Mouse (Mus musculus) large intestine, adult 2 months (tissue): ENCODE data around the gene Ier5. TPM values are rescaled to one million over a fixed set of nuclear protein-coding genes. Genes with fewer than 3 reads are reported as not detected.

Source experiments
- DNase-seq: peaks from one replicate; pipeline ENCODE4 v3.0.0-alpha.2; 2012; ENCODE audit warnings: low read depth, low spot score
- WGBS: fragments of 180-500 bp; shearing (Covaris S2); methylation state at CpG from one replicate; pipeline ENCODE4 v1.1.7; 2018; 5-methylcytosine and 5-hydroxymethylcytosine counted together
- polyA plus RNA-seq: library from polyadenylated mRNA; depleted of rRNA; stranded (reverse); fragments of >200 nt; gene quantifications from 2 replicates; pipeline ENCODE4 v1.2.3, GENCODE M21; 2012; rRNA removed

The Ier5 gene
- polyA plus RNA-seq = 25.3 and 39.5 TPM in 2 replicates

GRCm38 (mm10) chr1:155099280-155099848, at the start of gene Ier5:
Ier5 (minus strand) TSS chr1:155099636.
- under 1% methylated on average over 40 of the region's 40 CpGs for WGBS
- DNase-seq = peak; percentile 95

GRCm38 (mm10) chr1:155147228-155147627, 47.8 kb upstream of the Ier5 start:
- DNase-seq = no peak
- 90% methylated on average over 2 of the region's 2 CpGs for WGBS

- DNase-seq = no peak
- 17% methylated on average over 8 of the region's 8 CpGs for WGBS
Observed at GRCm38 (mm10) chr1:155146572-155146980, 47.1 kb upstream of the Ier5 start, which contains the start of gene Mr1. Mr1 (minus strand) TSS chr1:155146814.

- DNase-seq = no peak
- WGBS = 51% methylated on average over 6 of the region's 6 CpGs
Observed at GRCm38 (mm10) chr1:155145620-155146019, 46.2 kb upstream of the Ier5 start.

DNA sequence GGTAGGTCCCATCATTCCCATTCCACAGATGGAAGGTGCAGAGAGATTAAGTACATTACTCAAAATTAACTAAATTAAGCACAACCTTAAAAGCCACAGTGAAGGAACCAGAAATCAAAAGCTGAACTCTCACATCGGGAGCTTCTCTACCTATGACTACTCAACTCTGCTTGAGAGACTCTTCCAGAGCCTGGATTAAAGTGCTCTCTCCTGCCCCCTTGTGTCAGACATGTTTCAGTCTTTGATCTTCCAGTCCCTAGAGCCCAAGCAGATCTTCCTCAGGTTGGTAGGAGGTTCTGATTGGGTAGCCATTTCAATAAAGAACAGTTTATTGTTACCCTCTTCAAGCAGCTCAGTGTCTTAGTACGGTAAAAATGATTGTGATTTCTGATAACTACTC, 40.6 kb upstream of the Ier5 start:
- DNase-seq = peak; percentile 78
- WGBS = 25% methylated on average over 2 of the region's 2 CpGs

- DNase-seq = no peak
- WGBS = 60% methylated on average over 7 of the region's 7 CpGs
Observed at GRCm38 (mm10) chr1:155138795-155139194, 39.4 kb upstream of the Ier5 start.

- 74% methylated on average over 8 of the region's 8 CpGs for WGBS
- DNase-seq = no peak
Observed at GRCm38 (mm10) chr1:155134866-155135265, 35.4 kb upstream of the Ier5 start.

DNA sequence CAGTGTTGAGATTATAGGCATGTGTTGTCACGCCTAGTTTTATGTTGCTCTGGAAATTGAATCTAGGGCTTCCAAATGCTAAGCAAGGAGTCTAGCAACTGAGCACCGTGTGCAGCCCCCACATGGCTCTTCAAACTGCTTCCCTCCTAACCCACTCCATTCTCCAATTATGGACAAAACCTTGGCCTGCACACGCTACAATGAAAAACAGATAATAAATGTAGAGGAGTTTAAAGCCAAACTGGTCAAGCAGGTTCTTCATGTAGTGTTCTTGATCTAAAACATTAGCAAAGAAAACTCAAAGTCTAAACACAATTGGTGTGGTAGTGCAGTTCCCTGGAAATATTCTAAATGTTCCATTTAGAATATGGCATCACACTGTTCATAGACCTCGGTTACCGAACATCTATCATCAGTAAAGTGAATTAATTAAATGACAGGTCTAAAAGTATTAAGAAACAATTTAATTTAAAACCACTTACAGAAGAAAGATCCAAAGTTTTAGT, 28.0 kb upstream of the Ier5 start:
- DNase-seq = peak; percentile 32
- WGBS = 49% methylated on average over 5 of the region's 5 CpGs

DNA sequence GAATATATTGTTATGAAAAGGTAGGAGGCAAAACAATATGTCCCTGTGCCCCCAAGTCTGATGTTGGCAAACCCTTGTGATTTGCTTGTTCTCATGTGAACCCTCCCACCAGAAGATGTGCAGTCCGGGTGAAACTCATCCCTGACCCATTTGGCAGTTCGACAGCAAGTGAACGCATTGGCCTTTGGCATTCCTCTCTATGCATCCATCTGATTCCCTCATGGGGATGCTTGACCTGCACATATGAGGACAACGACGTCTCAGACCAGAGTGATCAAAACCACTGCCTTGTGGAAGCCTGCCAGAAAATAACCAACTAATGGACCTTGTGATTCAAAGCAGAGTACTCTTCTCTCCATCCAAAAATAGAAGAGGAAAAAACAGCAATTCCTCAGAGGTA, 27.3 kb upstream of the Ier5 start:
- DNase-seq = no peak
- 58% methylated on average over 5 of the region's 5 CpGs for WGBS

- 91% methylated on average over 5 of the region's 5 CpGs for WGBS
- no peak for DNase-seq
Observed at GRCm38 (mm10) chr1:155124397-155124796, 25.0 kb upstream of the Ier5 start.

DNA sequence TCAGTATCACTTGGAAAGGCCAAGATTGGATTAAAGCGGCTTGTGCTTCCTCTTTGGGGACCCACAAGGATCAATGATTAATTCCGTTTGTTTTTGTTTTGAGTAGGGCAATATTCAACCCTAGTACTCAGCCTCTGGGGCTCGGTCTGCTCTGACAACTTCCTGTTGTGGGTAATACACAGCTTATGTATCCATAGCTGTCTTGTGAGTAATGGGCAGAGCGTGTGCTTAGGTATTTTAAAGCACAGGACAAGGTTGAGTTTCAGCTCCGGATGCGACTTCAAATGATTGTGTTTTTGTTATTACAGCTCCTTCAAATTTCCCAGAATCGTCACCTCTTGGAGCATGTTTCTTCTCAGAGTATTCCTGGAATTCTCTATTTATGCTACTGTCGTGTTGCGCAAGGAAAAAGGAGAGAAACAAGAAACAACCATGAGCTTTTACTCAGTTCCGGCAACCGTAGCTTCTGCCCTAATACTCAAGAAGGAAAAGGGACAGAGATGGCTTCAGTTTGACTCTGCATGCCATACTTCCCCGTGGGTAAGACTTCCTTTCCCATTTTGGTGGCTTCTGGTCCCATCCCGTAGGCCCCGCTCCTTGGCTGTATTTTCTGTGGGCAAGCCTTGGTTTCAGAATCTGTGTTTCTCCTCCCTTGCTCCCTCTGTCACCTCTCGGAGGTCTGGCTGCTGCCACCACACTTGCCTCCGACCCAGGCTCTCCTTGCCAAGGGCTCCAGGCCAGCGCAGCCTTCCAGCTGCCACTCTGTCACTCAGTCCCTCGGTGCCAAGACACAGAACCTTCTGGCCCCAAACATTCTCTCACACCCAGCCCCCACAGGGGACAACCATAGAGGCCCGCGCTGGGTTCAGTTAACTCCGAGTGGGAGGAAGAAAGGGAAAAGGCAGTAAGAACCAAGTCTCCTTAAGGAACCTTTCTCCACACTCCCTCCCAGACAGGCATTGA, 22.8 kb upstream of the Ier5 start:
- WGBS = 70% methylated on average over 21 of the region's 21 CpGs
- no peak for DNase-seq

DNA sequence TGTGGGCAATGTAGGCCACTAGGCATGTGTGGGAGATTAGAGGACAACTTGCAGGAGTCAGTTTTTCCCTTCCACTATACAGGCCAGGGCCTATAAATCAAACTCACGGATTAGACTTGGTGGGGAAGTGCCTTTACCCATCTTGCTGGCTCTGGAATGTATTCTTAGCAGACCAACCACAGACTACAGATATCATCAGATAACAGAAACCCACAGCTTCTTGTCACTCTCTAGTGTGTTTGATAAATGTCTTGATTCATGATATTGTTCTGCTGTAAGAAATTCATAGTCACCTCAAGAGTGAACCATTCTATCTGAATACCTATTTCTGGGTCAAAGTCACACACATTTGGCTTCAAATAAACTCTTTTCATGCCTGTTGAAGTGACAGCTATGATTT, 20.3 kb upstream of the Ier5 start:
- DNase-seq = no peak
- WGBS = 84% methylated on average over 1 of the region's 1 CpGs

DNA sequence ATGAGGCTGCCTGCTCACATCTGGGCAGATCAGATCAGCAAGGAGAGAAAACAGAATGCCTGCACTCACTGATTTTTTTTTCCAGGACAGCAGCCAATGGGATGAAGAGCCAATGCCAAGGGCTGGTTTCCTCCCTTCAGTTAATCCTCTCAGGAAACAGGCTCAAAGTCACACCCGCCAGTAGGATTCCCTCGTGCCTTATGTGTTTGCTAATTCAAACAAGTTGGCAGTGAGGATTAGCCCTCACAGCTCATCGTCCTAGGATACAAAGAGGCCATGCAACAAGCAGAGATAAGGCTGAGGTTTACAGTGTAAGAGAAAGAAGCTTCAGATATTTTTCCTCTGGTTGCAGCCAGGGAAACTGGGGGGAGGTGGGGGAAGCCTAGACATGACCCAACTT, 14.5 kb upstream of the Ier5 start:
- WGBS = 20% methylated on average over 3 of the region's 3 CpGs
- no peak for DNase-seq

DNA sequence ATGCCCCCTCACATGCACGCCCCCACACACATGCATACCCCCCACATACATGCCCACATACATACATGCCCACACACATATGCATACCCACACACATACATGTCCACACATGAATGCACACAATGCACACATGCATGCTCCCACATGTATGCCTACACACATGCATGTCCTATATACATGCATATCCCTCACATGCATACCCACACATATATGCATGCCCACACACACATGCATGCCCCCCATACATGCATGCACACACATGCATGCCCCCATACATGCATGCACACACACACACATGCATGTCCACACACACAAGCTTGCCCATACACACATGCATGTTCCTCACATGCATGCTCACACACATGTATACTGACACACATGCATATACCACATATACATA, 13.4 kb upstream of the Ier5 start:
- no peak for DNase-seq
- WGBS = 92% methylated on average over 1 of the region's 1 CpGs

DNA sequence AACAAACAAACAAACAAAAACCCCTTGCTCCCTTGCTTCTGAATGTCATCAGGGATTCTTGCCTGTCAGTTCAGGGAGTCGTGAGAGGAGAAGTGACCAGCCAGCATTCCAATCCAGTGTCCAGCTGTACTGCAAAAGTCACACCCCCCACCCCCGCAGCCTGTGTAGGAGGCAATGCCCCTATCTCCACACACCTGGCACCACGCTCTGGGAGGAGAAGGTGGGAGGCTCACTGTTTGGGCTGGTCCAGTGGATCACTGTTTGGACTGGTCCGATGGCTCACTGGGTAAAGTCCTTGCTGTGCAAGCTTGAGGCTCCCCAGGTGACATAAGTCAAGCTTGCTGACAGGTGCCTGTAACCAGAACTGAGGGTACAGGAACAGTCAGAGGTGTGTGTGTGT, 12.7 kb upstream of the Ier5 start:
- 76% methylated on average over 4 of the region's 4 CpGs for WGBS
- no peak for DNase-seq

DNA sequence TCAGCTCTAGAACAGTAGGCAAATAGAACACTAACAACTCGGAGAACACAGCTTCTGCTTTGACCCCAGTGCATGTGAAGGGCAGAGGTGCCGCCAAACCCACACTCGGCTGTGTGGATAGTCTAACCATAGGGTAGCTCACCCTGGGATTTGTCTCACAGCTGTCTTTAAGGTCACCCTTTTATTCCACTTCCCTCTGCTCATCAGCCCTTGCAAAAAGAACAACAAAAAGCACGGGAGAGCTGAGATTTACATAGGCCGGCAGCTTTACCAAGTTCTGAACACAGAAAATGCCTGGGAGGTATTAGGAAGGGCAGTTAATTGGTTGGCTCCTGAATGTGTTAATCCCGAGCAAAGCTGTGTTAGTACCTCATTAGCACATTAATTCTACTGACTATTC, 12.1 kb upstream of the Ier5 start:
- WGBS = 82% methylated on average over 6 of the region's 6 CpGs

GRCm38 (mm10) chr1:155109387-155110350, 10.2 kb upstream of the Ier5 start:
- no peak for DNase-seq
- 57% methylated on average over 18 of the region's 18 CpGs for WGBS

More for the DNA sequence above, 12.1 kb upstream of the Ier5 start:
- no peak for DNase-seq

DNA sequence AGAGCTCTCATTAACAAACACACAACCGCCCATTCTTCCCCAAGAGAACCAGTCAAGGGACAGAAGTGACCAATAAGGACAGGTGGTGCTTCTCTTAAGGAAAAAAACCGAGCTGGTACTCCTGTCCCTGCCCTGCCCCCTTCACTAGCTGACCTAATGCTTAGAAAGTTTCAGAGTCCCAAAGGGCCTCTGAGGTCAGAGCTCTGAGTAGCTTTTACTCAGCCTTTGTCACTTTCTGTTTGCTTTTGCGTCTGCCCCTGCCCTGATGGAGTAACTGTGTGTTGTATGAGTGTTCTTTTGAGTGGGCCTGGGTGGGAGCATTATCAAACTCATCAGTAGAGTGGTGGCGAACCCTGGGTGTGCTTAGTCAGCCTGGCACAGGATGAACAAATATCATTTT, 9.0 kb upstream of the Ier5 start:
- 29% methylated on average over 4 of the region's 4 CpGs for WGBS
- no peak for DNase-seq

- WGBS = 13% methylated on average over 5 of the region's 5 CpGs
- DNase-seq = no peak
Observed at GRCm38 (mm10) chr1:155107843-155108242, 8.4 kb upstream of the Ier5 start.

DNA sequence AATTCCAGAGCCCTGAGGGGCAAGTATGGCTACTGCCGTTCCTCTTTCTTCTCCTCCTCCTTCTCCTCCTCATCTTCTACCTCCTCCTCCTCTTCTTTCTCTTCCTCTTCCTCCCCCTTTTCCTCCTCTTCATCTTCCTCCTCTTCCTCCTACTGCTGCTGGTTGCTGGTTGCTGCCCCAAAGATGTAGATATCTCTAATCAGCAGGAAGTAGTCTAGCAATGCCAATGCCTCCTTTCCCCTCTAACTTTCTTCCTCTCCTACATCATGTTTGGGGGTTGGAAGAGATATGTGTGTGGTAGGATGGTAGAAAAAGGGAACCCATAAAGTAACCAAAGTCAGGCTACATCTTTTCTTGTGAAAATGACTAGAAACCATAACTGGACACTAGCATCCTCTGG, 6.9 kb upstream of the Ier5 start:
- 89% methylated on average over 1 of the region's 1 CpGs for WGBS
- no peak for DNase-seq
